Mouse (Mus musculus) lung, adult 2 months (tissue): ENCODE data around the gene Stim1.

ENCODE experiments used
- CTCF ChIP-seq: fragments of 200-500 bp; IDR thresholded peaks from 2 replicates; pipeline ENCODE4 v1.5.1; 2011; ENCODE audit warnings: mild to moderate bottlenecking, low read length, control low read depth; ENCODE audit not compliant: insufficient read depth
- POLR2A ChIP-seq: fragments of 200-500 bp; IDR thresholded peaks from 2 replicates; pipeline ENCODE4 v1.6.1; 2011; ENCODE audit warnings: low read depth, mild to moderate bottlenecking, control low read depth, low read length, borderline replicate concordance; ENCODE audit errors: extremely low read depth

- TF ChIP-seq POLR2A = no peak
- TF ChIP-seq CTCF = no peak
These were observed 115.6 kb downstream of the Stim1 start for GRCm38 (mm10) chr7:102383221-102383620.
